Mouse (Mus musculus): ENCODE measurements at regions not wholly inside any gene's neighbourhood (a gene's known extent, or its start where the extent isn't known, plus 50 kb on each side); places are given as distances from the start of the nearest gene placed in this dataset.

- DNase-seq (ENCODE audit: low spot score): no peak
These were observed 234.3 kb upstream of the Hey2 start for GRCm38 (mm10) chr10:31076948-31077347.

GRCm38 (mm10) chr10:31076415-31076814, 233.8 kb upstream of the Hey2 start:
- no peak for DNase-seq (ENCODE audit: low spot score)

- DNase-seq (ENCODE audit: low spot score): no peak
These were observed 231.5 kb upstream of the Hey2 start for GRCm38 (mm10) chr10:31074004-31074645.

GRCm38 (mm10) chr10:31068668-31069223, 226.1 kb upstream of the Hey2 start:
- no peak for DNase-seq (ENCODE audit: low spot score)

GRCm38 (mm10) chr10:31062732-31063131, 220.1 kb upstream of the Hey2 start:
- DNase-seq (ENCODE audit: low spot score): no peak

DNA sequence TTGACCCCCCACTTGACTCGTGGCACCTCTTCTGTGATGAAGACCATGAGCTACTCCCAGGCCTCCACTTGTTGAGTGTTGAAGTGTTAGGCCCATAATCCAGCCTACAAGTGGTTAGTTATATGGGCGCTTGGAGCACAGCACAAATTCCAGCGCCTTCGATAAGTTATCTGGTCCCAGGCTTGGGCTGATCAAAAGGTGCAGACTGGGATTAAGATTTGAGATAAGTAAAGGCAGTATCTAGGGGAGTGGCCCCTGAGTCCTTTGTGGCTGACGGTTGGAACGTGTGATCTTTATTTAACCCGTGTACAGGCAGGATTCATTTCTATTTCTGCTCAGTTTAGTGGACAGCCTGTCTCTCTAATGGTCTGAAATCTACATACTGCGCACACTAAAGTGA, 210.7 kb upstream of the Hey2 start:
- no peak for DNase-seq (ENCODE audit: low spot score)

DNA sequence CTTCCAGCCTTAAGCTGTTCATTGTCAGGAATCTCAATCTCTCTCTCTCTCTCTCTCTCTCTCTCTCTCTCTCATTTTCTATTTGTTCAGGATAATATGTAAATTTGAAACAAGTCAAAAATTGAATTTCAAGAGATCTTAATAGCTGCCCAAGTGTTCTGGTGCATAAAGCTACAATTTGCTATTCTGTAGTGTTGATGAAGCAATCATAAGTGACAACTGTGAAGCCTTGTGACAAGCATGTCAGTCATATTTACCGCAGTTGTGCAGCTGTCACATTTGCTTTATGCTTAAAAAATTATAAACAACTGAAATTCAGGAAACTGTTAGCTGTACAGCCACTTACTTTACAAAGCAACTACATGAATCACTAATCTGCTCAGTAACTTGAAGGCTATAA, 208.6 kb upstream of the Hey2 start:
- DNase-seq (ENCODE audit: low spot score): no peak

- DNase-seq (ENCODE audit: low spot score): no peak
These were observed 206.8 kb upstream of the Hey2 start for GRCm38 (mm10) chr10:31049352-31049751.

DNA sequence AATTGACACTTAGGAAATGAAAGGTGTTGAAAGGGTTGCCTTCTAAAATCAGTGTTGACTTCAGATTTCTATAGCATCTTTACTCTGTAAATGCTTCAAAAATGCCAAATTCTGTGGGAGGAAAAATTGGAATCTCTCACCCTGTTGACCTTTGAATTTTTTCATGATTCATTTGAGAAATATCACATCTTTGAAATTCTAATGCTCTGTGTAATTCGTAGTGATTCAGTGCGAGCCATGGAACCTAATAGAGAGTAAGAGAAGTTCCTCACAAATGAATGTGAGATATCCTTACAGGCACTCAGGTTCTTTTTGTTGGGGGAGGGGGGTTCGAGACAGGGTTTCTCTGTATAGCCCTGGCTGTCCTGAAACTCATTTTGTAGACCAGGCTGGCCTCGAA, 193.0 kb upstream of the Hey2 start:
- no peak for DNase-seq (ENCODE audit: low spot score)

- no peak for DNase-seq (ENCODE audit: low spot score)
These were observed 192.2 kb upstream of the Hey2 start for GRCm38 (mm10) chr10:31034782-31035181.

- no peak for DNase-seq (ENCODE audit: low spot score)
These were observed 188.1 kb upstream of the Hey2 start for GRCm38 (mm10) chr10:31030676-31031075.

- no peak for DNase-seq (ENCODE audit: low spot score)
These were observed 183.8 kb upstream of the Hey2 start for GRCm38 (mm10) chr10:31026440-31026839.

DNA sequence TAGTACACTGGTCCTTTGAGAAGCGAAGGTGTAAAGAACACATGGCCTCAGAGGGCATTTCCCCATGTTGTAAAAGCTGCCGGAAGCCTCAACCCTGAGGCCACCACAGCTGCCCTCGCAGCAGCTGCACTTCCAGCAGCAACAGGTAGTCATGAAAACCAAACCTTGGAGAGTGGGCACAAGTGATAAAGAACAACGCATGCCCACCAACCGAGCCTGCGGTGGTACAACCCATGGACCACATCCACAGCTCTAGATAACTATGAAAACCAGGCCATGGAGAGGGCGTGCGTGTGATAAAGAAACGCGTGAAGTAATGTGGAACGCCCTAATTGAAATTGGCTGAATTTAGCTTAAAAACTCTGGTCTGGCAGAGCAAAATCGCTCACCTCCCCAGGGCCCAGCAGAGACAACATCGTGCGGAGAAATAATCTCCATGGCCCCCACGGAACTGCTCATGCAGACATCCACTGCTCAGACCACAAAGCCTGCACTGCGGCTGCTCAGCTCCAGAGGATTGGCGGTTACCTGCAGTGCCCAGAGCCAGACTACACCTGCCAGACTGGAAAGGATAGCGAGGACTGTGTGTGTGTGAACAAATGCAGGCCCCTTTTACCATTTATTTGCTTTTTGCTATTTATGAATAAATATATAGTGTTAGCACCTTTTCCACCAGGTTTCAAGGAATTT, 170.2 kb upstream of the Hey2 start:
- DNase-seq (ENCODE audit: low spot score): no peak

DNA sequence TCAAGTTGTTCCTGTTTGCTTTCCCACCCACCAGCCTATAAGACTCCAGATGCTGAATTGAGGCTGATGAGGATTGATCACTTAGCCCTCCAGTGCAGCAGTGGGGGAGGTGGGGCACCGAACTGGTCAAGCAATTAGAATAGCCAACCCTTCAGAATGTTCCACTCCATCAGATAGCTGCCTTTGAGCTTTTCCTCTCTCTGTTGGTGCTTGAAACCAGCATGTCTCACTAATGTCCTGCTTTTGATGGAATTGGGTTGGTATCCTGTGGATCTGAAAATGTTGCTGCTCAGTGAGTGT, 167.3 kb upstream of the Hey2 start:
- no peak for DNase-seq (ENCODE audit: low spot score)

- DNase-seq (ENCODE audit: low spot score): no peak
These were observed 166.7 kb upstream of the Hey2 start for GRCm38 (mm10) chr10:31009128-31009954.

GRCm38 (mm10) chr10:30998163-30998944, 155.8 kb upstream of the Hey2 start:
- no peak for DNase-seq (ENCODE audit: low spot score)

DNA sequence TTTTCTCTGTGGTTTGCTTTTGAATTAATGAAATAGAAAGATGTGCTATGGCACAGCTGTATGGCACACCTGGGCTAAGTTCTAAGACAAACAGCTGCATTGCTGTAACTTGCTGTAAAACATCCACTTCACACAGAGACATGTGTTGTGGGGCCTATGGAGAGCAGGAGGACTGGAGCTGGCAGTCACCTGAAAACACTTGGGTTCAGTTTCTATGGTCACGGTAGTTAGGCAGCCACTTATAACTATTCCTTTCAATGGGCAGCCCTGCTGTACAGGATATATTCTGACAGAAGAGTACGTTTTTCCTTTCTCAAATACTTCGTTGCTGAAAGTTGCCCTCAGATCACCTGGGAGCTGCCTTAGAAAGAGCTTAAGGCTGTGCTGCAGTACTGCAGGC, 149.6 kb upstream of the Hey2 start:
- DNase-seq (ENCODE audit: low spot score): no peak

GRCm38 (mm10) chr10:30980279-30980968, 137.8 kb upstream of the Hey2 start:
- DNase-seq (ENCODE audit: low spot score): peak; percentile 17

- DNase-seq (ENCODE audit: low spot score): no peak
These were observed 137.2 kb upstream of the Hey2 start for GRCm38 (mm10) chr10:30979766-30980165.

DNA sequence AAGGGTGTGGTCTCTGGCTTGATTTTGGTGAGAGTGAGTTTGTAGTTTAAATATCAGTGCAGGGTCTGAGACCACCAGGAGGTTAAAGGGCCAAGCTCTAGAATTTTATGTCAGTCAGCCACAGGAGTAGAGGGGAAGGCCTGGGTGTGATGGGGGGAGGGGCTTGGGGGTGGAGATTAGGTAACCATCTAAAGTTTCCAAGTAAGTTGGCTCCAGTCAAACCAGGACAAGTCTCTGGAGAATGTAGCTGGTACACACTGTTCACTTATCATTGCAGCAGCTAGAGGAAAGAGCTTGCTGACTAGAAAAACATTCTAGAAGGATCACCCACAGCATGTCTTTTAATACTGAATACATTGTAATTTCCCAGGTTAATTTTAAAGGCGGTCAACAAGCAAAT, 123.6 kb upstream of the Hey2 start:
- DNase-seq (ENCODE audit: low spot score): no peak

GRCm38 (mm10) chr10:30953825-30954224, 111.2 kb upstream of the Hey2 start:
- no peak for DNase-seq (ENCODE audit: low spot score)

DNA sequence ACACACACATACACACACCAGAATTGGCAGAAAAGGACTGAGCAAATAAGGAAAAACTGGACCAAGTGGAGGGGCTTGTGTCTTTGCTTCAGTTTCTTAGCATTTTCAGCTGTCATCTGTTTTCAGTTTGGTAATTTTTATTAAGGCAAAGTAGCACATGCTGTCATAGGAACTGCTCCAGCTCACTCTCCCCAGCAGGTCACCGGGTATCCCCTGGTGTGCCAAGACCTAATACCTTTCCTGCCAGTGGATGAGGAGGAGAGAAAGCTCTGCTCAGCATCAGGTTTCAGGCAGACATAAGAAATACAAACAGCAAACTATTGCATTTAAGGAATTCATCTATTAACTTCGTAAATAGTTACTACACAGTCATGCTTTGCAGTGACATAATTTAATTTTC, 109.8 kb upstream of the Hey2 start:
- DNase-seq (ENCODE audit: low spot score): no peak

Data from testis, postnatal 14 days (tissue).